Mouse (Mus musculus): Measurements from ENCODE around the gene Ccdc142. TPM values are rescaled to one million over a fixed set of nuclear protein-coding genes. Genes with fewer than 3 reads are reported as not detected.

Ccdc142 gene
- 1 to 10 TPM; 3.7 to 6.2 TPM for total RNA-seq (2021)
- long read RNA-seq, experiment 1, partial matches to known transcripts: 0 of 1 reads
- long read RNA-seq, experiment 1, other reads (novel, unspliced or antisense): 1 of 1 reads
- long read RNA-seq, experiment 2, partial matches to known transcripts: 0 of 1 reads
- long read RNA-seq, experiment 2, other reads (novel, unspliced or antisense): 1 of 1 reads

DNA sequence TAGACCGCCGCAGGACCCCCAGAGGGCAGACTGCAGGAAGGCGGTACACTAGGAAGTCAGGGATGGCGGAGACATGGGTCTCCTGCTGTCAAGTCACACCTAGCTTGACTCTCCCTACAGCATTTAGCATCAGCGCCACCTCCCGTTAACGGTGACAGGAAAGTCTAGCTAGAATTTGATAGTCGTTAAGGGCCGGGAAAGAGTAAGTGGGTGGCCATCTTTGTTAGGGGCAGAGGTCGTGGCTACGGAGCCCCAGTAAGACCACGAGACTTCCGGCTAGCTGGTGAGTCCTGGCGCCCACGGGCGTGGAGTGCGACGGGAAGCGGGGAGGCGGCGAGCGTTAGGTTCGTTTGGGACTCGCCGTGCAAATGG, at the start of gene Ccdc142, which contains the start of gene Gm42688:
Gene Ccdc142, plus strand, starts transcription at position 286 of the 372 bp plus-strand sequence.
Gene Gm42688, plus strand, starts transcription at position 302 of the 372 bp plus-strand sequence.
- DNase-seq (ENCODE audit: low spot score in 2 of 2): peak; percentile 85 to 88

DNA sequence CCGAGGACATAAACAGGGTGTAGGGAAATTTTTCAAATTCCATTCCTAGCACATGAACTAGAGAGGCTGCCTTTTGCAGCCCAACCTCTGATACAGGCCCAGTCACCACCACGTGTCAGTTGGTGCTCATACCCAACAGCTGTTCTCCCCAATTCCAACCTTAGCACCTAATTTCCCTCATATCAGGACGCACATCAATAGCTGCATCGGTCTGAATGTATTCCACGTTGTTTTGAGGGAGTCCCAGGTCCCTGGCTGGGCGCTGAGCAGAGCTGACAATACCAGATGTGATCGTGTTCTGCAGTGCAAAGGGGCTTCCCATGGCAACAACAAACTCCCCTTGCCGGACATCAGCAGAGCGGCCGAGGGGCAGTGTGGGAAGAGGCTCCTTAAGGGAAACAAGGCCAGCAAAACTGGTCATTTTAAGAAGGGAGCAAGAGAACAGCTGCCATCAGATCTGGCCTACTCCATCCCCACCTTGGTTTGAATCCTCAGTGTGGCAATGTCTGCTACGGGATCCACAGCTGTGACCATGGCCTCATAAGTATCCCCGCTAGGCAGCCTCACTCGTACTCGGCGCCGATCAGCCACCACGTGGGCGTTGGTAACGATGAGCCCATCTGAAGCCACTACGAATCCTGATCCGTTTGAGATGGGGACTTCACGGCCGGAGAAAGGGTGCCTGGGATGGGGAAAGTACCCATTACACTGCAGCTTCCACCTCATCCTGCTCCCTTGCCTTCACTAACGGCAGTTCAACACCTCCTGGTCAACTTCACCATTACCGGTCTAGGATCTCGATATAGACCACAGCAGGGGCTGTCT, 48.1 kb upstream of the Ccdc142 start:
- DNase-seq (ENCODE audit: low spot score in 2 of 2): peak; percentile 38 to 49

DNA sequence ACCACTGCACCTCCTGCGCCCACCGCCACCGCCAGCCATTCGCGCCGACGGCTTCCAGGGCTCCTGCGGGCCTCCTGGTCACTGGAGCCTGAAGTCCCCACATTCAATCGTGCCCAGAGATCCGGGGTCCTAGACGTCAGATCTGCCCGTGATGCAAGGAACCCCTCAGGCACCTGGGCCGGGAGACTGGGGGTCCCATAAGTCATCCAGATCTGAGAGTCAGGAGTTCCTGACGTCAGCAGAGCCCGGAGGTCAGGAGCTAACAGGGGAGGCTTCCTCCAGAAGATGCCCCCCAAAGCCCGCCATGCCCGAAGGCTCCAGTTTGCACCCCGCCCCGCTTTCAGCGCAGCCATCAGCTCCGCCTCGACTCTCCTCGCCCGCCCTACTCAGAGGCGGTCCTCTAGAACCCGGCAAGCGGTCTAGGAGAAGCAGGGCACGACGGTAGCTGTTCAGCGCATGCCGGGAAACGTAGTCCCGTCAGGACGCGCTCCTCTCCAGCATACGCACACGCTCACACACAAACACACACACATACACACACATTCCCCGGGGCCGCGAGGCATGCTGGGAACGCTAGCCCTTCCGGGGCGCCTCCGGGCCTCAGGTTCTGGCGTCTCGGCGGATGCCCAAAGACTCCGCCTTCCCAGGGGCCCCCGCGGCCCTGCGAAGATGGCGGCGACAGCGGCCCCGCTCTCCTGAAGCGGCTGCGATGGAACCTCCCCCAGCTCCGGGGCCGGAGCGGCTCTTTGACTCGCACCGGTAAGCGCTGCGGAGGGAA, 47.1 kb upstream of the Ccdc142 start, which contains the start of gene Aup1:
Gene Aup1, plus strand, starts transcription at position 448 of the 778 bp plus-strand sequence.
- DNase-seq (ENCODE audit: low spot score in 2 of 2): peak; percentile 97 to 98

DNA sequence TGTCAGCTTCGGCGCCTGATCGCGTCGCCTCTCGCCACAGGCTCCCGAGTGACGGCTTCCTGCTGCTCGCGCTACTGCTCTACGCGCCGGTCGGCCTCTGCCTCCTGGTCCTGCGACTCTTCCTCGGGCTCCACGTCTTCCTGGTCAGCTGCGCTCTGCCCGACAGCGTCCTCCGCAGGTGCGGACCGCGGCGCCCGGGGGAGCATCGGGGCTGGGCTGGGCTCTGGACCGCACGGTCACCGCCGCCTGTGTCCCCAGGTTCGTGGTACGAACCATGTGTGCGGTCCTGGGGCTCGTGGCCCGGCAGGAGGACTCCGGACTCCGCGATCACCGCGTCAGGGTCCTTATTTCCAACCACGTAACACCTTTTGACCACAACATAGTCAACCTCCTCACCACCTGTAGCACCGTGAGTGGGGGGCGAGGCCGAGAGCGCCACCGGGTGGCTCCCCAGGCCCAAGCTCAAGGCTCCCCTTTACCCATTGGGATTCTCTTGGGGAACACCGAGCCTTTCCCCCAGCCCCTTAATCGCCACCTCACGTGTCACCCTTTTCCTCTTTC, 46.5 kb upstream of the Ccdc142 start, which contains the start of gene Htra2:
Gene Htra2, minus strand, starts transcription at position 403 of the 561 bp plus-strand sequence.
- DNase-seq (ENCODE audit: low spot score in 2 of 2): peak in 1 of 2 experiments; percentile 25

DNA sequence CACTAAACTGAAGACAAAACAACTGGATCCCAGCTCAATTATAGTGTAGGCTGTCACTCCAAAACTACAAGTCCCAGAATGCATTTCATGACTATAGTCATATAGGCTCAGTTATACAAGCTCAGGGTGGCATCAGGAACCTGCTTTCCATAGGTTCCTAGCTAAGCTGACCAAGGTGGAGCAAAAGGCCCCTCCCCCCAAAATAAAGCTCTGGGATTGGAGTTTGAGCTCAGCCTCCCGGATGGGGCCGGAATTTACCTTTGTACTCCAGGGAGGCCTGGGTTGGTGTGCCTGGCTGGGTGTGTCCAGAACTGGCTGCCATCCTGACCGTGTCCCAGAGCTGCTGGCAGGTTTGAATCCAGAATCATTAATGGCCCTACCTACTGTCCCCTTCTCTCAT, 43.6 kb upstream of the Ccdc142 start, which contains the start of gene Dqx1:
Gene Dqx1, plus strand, starts transcription at position 55 of the 400 bp plus-strand sequence.
- peak in 1 of 2 experiments; percentile 40 for DNase-seq (ENCODE audit: low spot score in 2 of 2)

GRCm38 (mm10) chr6:83058725-83059124, 42.7 kb upstream of the Ccdc142 start:
- DNase-seq (ENCODE audit: low spot score in 2 of 2): no peak

DNA sequence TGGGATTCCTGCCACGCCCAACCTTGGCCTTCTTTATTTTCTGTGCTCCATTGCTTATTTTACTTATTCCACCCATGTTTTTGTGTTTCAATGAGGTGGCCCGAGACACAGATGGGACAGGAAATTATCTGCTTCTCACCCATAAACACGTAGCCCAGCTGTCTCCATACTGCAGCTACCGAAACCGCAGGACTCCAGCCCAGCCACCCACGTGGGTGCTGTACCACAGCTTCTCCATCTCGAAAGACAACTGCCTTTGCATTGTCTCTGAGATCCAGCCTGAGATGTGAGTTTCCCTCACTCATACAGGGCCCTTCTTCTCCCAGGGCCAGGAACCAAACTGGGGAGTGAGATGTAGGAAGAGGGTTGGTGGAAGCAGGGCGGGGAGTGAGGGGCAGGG, 35.4 kb upstream of the Ccdc142 start:
- no peak for DNase-seq (ENCODE audit: low spot score in 2 of 2)

GRCm38 (mm10) chr6:83066441-83066840, 35.0 kb upstream of the Ccdc142 start:
- no peak for DNase-seq (ENCODE audit: low spot score in 2 of 2)

DNA sequence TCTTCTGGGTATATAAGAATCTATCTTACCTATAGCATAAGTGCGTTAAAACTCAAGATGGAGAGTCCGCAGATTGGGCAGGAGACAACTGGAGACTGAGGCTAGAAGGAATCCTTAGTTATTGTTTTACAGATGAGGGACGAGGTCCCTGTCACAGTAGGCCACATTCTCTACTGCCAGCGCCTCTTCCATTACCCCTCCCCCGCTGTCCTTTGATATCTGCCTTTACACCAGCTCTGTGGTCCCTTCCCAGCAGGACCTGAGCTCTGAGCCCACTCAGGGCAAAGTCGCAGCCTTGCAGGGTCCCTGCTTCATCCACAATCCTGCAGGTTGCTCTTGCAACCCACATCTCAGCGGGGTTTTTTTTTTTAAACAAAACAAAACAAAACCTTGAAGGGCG, 33.2 kb upstream of the Ccdc142 start:
- no peak for DNase-seq (ENCODE audit: low spot score in 2 of 2)

GRCm38 (mm10) chr6:83068706-83069487, 32.5 kb upstream of the Ccdc142 start:
- DNase-seq (ENCODE audit: low spot score in 2 of 2): no peak

DNA sequence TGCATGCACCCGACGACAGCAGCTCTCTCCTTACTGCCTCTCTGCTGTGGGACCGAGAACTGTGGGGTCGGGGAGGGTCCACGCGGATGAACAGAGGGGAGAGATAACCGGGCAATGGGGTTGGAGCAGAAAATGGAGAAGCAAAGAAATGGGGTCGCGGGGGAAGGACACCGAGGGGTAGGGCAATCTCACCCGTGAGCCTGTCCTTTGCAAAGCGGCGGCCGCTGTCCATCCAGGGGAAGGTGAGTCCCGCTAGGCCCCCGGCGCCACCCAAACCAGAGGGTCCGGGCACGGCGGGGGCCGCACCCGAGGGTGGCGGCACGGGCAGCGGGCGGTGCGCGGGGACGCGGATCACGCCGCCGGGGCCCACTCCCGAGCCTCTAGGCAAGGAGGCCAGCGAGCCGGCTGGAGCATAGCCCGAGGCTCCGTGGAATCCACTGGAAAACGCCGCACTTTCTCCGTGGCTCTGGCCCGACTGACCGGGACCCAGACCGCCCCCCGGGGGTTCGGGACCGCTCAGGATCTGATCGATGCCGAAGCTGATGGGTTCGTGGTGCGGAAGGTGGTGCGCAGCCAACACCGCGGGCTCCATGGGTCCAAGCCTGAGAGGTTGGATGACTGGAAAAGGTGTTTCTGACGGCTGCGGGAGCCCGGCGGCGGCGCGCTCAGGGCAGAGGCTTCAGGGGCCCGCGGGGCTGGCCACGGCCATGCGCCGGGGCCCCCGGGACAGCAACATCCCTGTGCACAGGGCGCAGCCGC, 31.7 kb upstream of the Ccdc142 start:
- no peak for DNase-seq (ENCODE audit: low spot score in 2 of 2)

- DNase-seq (ENCODE audit: low spot score in 2 of 2): no peak
Measured at GRCm38 (mm10) chr6:83070247-83070310, 31.3 kb upstream of the Ccdc142 start, which contains the start of gene Tlx2. Gene Tlx2, minus strand, starts transcription at chr6:83070293.

GRCm38 (mm10) chr6:83070311-83071219, 30.8 kb upstream of the Ccdc142 start:
- no peak for DNase-seq (ENCODE audit: low spot score in 2 of 2)

DNA sequence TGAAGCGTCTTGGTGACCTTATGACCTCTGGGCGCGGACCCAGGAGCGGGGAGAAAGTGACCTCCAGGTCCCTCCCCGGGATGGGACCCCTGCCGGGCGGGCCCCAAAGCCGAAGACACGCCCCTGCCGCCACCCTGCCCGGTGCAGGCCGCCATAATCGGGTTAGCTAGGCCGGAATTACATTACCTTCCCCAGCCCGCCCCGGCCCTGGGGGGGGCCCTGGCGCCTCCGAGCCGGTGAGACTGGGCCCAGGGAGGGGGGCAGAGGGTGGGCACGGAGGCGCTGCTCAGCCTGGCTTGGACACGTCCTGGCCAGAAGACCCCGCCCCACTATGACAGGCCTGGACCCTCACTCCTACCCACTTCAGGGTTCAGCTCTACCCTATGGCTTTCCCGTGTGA, 30.2 kb upstream of the Ccdc142 start:
- no peak for DNase-seq (ENCODE audit: low spot score in 2 of 2)

GRCm38 (mm10) chr6:83074979-83075378, 26.4 kb upstream of the Ccdc142 start:
- no peak for DNase-seq (ENCODE audit: low spot score in 2 of 2)

GRCm38 (mm10) chr6:83077630-83078323, 23.6 kb upstream of the Ccdc142 start, which contains the start of gene Pcgf1:
Gene Pcgf1, plus strand, starts transcription at chr6:83077869.
- DNase-seq (ENCODE audit: low spot score in 2 of 2): peak; percentile 23 to 42

DNA sequence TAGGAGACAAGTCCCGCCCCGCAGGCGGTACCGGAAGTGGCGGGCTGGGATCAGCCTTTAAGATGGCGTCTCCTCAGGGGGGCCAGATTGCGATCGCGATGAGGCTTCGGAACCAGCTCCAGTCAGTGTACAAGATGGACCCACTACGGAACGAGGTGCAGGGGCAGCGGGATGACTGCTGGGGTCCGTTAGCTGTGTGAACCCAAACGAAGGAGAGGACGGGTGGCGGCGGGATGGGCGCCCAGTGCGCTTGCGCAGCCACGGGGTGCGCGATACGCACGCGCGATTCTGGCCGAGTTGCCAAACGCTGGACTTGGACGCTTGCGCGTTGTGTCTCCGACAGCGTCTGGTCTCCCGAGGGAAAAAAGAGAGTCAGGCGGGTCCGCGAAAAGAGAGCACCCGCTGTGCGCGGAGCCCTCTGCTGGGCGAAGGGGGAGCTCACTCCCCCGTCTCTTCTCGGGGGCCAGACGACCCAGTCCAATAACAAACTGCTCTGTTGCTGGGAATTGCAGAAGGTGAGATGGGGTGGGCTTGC, 23.0 kb upstream of the Ccdc142 start:
- peak; percentile 100 for DNase-seq (ENCODE audit: low spot score in 2 of 2)

- DNase-seq (ENCODE audit: low spot score in 2 of 2): no peak
Measured at GRCm38 (mm10) chr6:83080210-83080609, 21.2 kb upstream of the Ccdc142 start.

Data from left cerebral cortex, adult 18-20 months (tissue).